Mouse (Mus musculus): Measurements from ENCODE around the gene Gm3636.
"Not testable (repeated sequence)": the region's sequence is repeated elsewhere in the genome, so short reads cannot be mapped to it uniquely, and the experiment has no call there.

Gene Gm3636

GRCm38 (mm10) chr14:6742232-6742631, at the start of gene Gm3636:
Gene Gm3636, minus strand, starts transcription at chr14:6742332.
- not testable (repeated sequence) for DNase-seq (ENCODE audit: extremely low spot score, low read depth, low spot score)

- not testable (repeated sequence) for DNase-seq (ENCODE audit: extremely low spot score, low read depth, low spot score)
Observed at GRCm38 (mm10) chr14:6774311-6774710, 32.2 kb upstream of the Gm3636 start, which contains the start of gene Gm8362. Gene Gm8362, minus strand, starts transcription at chr14:6774411.

GRCm38 (mm10) chr14:6757231-6757536, 15.1 kb upstream of the Gm3636 start:
- not testable (repeated sequence) for DNase-seq (ENCODE audit: extremely low spot score, low read depth, low spot score)

- not testable (repeated sequence) for DNase-seq (ENCODE audit: extremely low spot score, low read depth, low spot score)
Observed at GRCm38 (mm10) chr14:6756384-6757230, 14.5 kb upstream of the Gm3636 start.

GRCm38 (mm10) chr14:6720151-6720550, 22.0 kb downstream of the Gm3636 start, which contains the start of gene Gm8050:
Gene Gm8050, minus strand, starts transcription at chr14:6720251.
- not testable (repeated sequence) for DNase-seq (ENCODE audit: extremely low spot score, low read depth, low spot score)

All from hindlimb bud, embryonic 11.5 days (tissue).